Mouse (Mus musculus) bone marrow, adult 2 months (tissue): ENCODE results near the gene Cep295.

Experiments used
- CTCF ChIP-seq: fragments of 200-500 bp; IDR thresholded peaks from 2 replicates; pipeline ENCODE4 v1.5.1; 2011; ENCODE audit warnings: low read length, control low read depth; ENCODE audit not compliant: control insufficient read depth, insufficient read depth
- POLR2A ChIP-seq: fragments of 200-500 bp; IDR thresholded peaks from 2 replicates; pipeline ENCODE4 v1.6.1; 2011; ENCODE audit warnings: low read depth, mild to moderate bottlenecking, control low read depth, low read length, borderline replicate concordance; ENCODE audit not compliant: control insufficient read depth

DNA sequence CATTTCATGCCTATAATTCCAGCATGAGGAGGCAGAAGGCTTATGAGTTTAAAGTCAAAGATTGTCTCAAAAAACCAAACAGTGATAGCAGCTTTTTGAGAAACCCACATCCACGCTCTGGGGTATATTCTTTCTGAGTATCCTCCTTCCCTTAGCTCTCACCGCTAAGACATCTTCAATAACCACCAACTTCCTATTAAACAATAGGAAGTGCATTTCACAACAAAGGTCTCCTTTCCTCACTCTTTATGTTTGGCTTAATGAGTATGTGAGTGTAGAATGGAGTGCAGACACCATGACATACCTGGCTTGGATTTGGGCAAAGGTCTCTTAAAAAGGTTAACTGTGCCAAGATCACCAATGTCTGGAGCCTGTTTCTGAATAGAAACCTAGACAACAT lies 83.6 kb downstream of the Cep295 start:
- TF ChIP-seq CTCF (no peak), POLR2A (no peak)
